Mouse (Mus musculus): ENCODE results near the gene Gm11111. TPM values are rescaled to one million over a fixed set of nuclear protein-coding genes. Genes with fewer than 3 reads are reported as not detected.
A peak's percentile ranks its signal among the peaks of the same experiment; 100 is the strongest.

Gene Gm11111
- not detected in 2 replicates for polyA plus RNA-seq (2016; fragmentation: Nextera tagmentation; extraction: Ambion mirVana)

DNA sequence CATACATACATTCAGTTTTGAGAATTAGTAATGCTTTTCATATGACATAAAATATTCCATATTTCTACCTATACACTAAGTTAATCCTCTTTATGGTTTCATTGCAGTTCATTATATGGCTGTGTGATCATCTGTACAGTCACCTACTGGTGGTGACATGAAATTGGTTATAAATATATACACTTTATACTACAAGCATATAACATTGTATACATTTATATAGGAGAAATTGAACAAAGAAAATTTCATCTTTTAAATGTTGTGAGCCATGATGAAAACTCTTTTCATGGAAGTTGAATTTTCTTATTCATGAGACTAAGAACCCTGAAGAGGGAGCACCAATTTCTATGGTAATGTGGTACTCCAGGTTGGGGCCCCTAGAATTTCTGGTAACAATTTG lies at the start of gene Gm11111:
Gm11111 (plus strand) TSS at position 301 of the 400 bp plus-strand sequence.
- no peaks in the 10 kb centered on the region for H3K36me3 ChIP-seq
- peak within 1 kb of the TSS; percentile 41; the same call in 1 of the 2 replicates for H3K27ac ChIP-seq
- H3K4me1 ChIP-seq, result peaks cover 14% of the 10 kb centered on the region
- no peak within 1 kb of the TSS for H3K4me2 ChIP-seq (replicated peaks)
- no peaks in the 10 kb centered on the region for H3K9me3 ChIP-seq
- no peak for ATAC-seq (ENCODE audit: insufficient number of reproducible peaks, insufficient read depth, low FRiP score, low TSS enrichment)
- no peak within 1 kb of the TSS for H3K9ac ChIP-seq
- H3K27me3 ChIP-seq, result no peaks in the 10 kb centered on the region
- H3K4me3 ChIP-seq, result no peak within 1 kb of the TSS

DNA sequence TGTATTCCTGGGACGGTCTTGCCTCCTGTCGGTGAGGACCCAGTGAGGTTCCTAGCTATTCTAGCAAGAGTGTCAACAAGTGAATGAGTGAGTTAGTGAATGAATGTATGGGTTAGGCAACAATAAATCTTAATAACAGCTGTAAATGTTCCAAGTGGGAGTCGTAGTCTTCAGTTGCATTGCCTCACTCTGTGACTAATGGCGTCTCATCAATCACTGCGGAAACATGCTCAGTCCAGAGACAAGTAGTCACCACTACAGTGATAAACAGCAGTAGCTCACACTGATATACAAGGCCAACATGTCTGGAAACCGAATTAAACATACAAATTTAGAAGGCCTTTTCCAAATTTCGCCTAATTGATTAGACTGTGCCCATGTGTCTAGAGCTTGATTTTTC lies 36.3 kb upstream of the Gm11111 start:
- Histone ChIP-seq H3K27me3 (no peaks in the 10 kb centered on the region), H3K9me3 (no peaks in the 10 kb centered on the region), H3K36me3 (no peaks in the 10 kb centered on the region), H3K4me3 (no peak overlapping the region), H3K4me2 (replicated peaks) (no peak overlapping the region), H3K4me1 (no peaks in the 10 kb centered on the region), H3K9ac (no peak overlapping the region), H3K27ac (no peak overlapping the region)
- no peak for ATAC-seq (ENCODE audit: insufficient number of reproducible peaks, insufficient read depth, low FRiP score, low TSS enrichment)
- WGBS, result 84% methylated on average over 7 of the region's 7 CpGs

DNA sequence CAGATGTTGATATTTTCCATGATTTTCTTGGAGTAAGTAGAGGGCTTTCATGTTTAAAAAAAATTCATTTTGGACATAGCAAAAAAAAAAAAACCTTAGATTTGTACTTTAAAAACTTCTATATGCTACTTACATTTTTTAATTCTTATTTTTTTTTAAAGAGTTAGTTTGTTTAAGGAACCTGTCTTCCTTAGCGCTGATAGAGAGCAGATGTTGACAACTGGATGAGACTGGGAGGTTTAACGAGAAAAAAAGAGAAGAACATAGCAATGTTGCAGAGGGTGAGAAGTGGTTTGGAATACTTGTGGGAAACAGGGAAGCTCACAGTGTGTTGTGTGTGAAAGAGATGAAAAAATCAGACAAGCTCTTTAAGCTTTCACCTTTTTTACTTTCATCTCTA lies 32.4 kb upstream of the Gm11111 start:
- ATAC-seq (ENCODE audit: insufficient number of reproducible peaks, insufficient read depth, low FRiP score, low TSS enrichment), result no peak
- no peaks in the 10 kb centered on the region for H3K27me3 ChIP-seq
- no peaks in the 10 kb centered on the region for H3K36me3 ChIP-seq
- H3K9me3 ChIP-seq, result no peaks in the 10 kb centered on the region
- no peak overlapping the region for H3K4me3 ChIP-seq
- 68% methylated on average over 2 of the region's 2 CpGs for WGBS
- no peak overlapping the region for H3K27ac ChIP-seq
- no peak overlapping the region for H3K9ac ChIP-seq
- H3K4me1 ChIP-seq, result no peaks in the 10 kb centered on the region
- H3K4me2 ChIP-seq (replicated peaks), result no peak overlapping the region

DNA sequence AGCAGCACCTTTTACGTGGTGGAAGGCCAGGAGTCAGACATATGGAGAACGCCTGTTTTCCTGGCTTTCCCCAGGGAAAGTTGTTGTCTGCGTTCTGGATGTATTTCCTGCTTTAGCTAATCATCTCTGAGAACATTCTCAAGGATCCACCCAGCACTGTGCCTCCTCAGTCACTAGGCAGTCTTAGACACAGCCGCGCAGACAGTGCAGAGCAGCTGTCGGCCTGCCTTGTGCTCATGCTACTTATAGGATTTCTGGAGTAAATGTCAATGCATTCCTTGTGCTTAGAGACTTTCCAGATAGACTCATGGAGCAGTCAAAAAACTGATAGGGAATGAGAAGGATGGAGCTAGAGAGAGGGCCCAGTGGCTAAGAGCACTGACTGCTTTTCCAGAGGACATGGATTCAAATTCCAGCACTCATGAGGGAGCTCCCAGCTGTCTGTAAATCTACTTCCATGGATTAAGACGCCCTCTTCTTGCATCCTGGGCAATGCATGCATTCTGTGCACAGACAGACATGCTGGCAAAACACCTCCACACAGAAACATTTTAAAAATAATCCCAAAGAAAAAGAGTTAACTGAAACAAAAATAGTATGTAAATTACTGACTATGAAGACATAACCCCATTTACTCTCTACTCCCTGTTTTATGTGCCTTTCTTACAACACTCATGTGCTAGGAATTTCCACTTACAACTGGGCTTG lies 30.1 kb upstream of the Gm11111 start:
- no peak overlapping the region for H3K9ac ChIP-seq

DNA sequence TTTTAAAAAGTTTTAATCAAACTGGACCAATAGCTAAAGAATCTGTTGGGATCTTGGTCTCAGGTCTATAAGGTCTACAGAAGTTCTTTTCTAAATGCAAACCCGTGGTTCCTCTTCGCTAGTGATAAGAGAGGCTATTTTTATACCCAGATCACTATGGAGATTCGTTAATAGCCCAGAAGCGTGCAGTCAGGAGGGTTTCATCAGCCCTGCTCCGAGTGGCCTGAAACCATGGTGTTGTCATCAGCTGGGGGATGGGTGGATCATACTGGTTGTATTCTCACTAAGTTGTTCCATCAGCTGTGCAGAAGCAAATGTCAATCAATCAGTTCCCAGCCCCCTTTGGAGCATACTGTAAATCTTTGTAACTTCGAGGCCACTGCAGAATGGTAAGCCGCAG lies 29.4 kb upstream of the Gm11111 start:
- Histone ChIP-seq H3K27ac (no peak overlapping the region), H3K4me1 (no peaks in the 10 kb centered on the region), H3K27me3 (no peaks in the 10 kb centered on the region), H3K4me3 (no peak overlapping the region), H3K9ac (no peak overlapping the region), H3K9me3 (no peaks in the 10 kb centered on the region), H3K36me3 (no peaks in the 10 kb centered on the region), H3K4me2 (replicated peaks) (no peak overlapping the region)
- no peak for ATAC-seq (ENCODE audit: insufficient number of reproducible peaks, insufficient read depth, low FRiP score, low TSS enrichment)
- 78% methylated on average over 7 of the region's 7 CpGs for WGBS

More for the DNA sequence above, 30.1 kb upstream of the Gm11111 start:
- no peak overlapping the region for H3K27ac ChIP-seq
- no peak overlapping the region for H3K4me3 ChIP-seq
- H3K27me3 ChIP-seq, result no peaks in the 10 kb centered on the region
- H3K4me2 ChIP-seq (replicated peaks), result no peak overlapping the region
- no peaks in the 10 kb centered on the region for H3K4me1 ChIP-seq
- no peak for ATAC-seq (ENCODE audit: insufficient number of reproducible peaks, insufficient read depth, low FRiP score, low TSS enrichment)
- H3K9me3 ChIP-seq, result no peaks in the 10 kb centered on the region
- 83% methylated on average over 7 of the region's 7 CpGs for WGBS
- no peaks in the 10 kb centered on the region for H3K36me3 ChIP-seq

DNA sequence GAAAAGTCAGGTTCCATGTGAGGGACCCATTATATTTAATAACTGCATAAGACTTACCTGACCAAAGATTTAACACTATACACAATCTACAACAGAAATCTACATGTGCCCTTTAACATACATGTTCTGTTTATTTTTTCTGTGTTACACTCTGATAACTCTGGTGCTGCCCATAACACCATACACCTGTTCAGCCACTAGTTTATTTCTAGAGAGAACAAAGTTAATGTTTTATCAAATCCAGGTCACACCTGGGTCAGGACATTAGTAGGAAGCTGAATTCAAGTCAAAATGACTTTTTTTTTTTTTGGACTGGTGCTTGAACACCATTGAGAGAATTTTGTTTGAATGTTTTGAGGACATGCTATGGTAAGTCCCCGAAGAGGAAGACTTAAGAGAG lies 28.7 kb upstream of the Gm11111 start:
- no peaks in the 10 kb centered on the region for H3K36me3 ChIP-seq
- no peaks in the 10 kb centered on the region for H3K27me3 ChIP-seq
- WGBS, result 77% methylated on average over 1 of the region's 1 CpGs
- H3K27ac ChIP-seq, result no peak overlapping the region
- no peak overlapping the region for H3K9ac ChIP-seq
- H3K4me3 ChIP-seq, result no peak overlapping the region
- H3K9me3 ChIP-seq, result no peaks in the 10 kb centered on the region
- ATAC-seq (ENCODE audit: insufficient number of reproducible peaks, insufficient read depth, low FRiP score, low TSS enrichment), result no peak
- H3K4me2 ChIP-seq (replicated peaks), result no peak overlapping the region
- H3K4me1 ChIP-seq, result no peaks in the 10 kb centered on the region

DNA sequence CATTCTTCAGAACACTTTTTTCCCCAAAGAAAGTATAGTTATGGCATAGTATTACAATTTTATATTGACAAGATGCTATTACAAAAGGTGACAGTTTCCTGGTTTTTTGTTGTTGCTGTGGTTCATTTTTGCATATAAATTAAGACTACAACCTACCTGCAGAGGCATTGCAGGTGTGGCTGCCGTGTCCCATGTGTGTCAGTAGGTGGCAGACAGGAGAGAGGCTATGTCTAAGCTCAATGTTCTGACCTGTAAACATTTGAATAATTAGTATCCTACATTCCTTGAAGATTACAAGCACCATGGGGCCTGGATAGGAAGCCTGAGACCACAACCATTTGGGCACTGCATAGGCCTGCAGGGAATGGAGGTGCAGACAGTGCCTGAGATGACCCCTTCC lies 11.2 kb upstream of the Gm11111 start:
- H3K9me3 ChIP-seq, result no peaks in the 10 kb centered on the region
- H3K27me3 ChIP-seq, result no peaks in the 10 kb centered on the region
- WGBS, result 83% methylated on average over 1 of the region's 1 CpGs
- H3K4me2 ChIP-seq (replicated peaks), result no peak overlapping the region
- no peak overlapping the region for H3K9ac ChIP-seq
- no peak overlapping the region for H3K27ac ChIP-seq
- no peaks in the 10 kb centered on the region for H3K4me1 ChIP-seq
- ATAC-seq (ENCODE audit: insufficient number of reproducible peaks, insufficient read depth, low FRiP score, low TSS enrichment), result no peak
- H3K4me3 ChIP-seq, result no peak overlapping the region
- H3K36me3 ChIP-seq, result no peaks in the 10 kb centered on the region

DNA sequence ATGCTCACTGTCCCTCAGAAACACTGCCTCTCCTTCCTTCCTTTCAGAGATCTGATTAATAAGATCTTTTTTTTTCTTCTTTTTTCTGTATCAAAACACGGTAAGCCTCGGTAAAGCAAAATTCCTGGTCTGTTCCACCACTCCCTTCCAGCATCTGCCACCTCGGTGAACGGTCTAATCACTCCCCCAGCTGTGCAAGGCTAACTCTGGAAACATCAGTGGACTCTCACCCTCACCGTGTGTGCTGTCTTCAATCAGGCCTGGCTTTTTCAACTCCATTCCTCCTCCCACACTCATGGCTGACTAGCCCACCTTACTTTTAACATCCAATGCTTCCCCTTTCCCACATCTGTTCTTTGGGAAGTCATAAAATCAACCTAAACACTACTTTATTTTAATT lies 2.2 kb upstream of the Gm11111 start:
- H3K4me1 ChIP-seq, result peaks cover 14% of the 10 kb centered on the region
- H3K27ac ChIP-seq, result no peak overlapping the region
- H3K27me3 ChIP-seq, result no peaks in the 10 kb centered on the region
- H3K4me2 ChIP-seq (replicated peaks), result no peak overlapping the region
- H3K9me3 ChIP-seq, result no peaks in the 10 kb centered on the region
- no peak overlapping the region for H3K9ac ChIP-seq
- 23% methylated on average over 5 of the region's 5 CpGs for whole genome bisulfite sequencing
- H3K36me3 ChIP-seq, result no peaks in the 10 kb centered on the region
- no peak overlapping the region for H3K4me3 ChIP-seq
- no peak for ATAC-seq (ENCODE audit: insufficient number of reproducible peaks, insufficient read depth, low FRiP score, low TSS enrichment)

DNA sequence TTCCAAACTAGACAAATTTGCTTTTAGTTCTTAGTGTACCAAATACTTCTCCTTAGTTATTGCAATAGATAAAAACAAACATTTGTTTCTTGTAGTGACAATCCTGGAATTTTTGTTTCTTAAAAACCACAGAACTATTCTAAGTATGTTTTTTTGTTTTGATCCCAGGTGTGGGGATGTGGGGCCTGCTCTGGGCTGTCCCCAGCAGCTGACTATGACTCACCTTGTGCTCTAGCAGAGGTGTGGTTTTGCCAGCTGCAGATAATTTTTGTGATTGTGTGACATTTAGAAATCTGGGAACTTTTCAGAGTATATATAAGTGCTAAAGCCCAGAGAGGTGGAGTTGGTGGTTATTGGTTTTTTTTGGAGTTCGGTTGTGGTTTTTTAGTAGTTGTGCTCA lies 1.6 kb upstream of the Gm11111 start:
- Histone ChIP-seq H3K9ac (no peak overlapping the region), H3K36me3 (no peaks in the 10 kb centered on the region), H3K27me3 (no peaks in the 10 kb centered on the region), H3K4me2 (replicated peaks) (no peak overlapping the region), H3K27ac (no peak overlapping the region), H3K9me3 (no peaks in the 10 kb centered on the region), H3K4me1 (peaks cover 14% of the 10 kb centered on the region), H3K4me3 (no peak overlapping the region)
- no peak for ATAC-seq (ENCODE audit: insufficient number of reproducible peaks, insufficient read depth, low FRiP score, low TSS enrichment)
- 83% methylated on average over 1 of the region's 1 CpGs for WGBS

DNA sequence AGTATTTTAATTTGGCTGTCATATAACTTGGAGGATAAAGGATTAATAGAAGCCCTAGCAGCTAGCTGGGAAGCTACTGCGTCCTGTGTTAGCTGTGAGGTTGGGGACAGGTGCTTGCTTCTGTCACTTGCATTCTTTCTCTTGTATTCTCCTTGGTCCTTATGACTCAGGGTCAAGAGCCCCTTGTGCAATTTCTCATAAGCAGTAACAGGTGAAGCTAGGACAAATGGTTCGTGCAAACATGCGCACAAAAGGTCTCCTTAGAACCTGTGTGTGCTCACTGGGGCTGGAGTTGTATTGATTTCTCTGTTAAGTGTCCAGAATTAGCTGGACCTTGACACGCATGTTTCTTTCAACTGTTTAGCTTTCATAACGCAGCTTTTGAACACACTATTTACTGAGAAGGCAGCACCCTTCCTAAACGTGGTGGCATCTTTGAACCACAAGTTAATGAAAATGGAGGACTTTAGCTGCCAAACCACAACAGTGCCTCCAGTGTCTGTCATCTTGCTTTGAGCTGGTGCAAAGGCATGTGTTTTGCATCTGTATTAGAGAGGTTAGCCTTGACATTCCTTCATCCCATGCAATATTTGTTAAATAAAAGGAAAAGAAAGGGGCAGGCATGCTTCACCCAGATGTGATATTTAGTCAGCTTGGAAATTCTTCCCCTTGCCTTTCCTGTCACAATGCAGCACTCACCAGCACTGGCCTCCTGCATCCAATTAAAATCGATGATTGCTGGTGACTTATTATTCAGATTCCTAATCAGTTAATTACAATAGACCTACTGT lies 511 bp downstream of the Gm11111 start:
- no peak for ATAC-seq (ENCODE audit: insufficient number of reproducible peaks, insufficient read depth, low FRiP score, low TSS enrichment)
- 46% methylated on average over 7 of the region's 7 CpGs for WGBS

DNA sequence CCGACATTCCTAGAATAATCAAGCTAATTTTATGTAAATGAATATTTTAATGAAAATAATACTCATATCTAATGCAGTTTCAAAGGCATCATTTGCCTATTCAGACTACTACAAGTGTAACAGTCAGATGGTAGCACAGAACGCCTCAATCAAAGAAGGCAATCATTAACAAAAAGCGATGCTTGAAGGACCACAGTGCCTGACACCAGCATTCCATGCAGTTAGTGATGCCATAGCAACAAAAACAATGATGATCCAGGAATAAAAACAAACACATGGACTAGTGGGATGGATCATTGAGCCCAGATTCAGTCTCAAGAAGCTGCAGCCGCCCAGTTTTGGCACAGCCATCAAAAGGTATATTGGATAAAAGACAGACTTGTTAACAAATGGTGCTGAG lies 8.8 kb downstream of the Gm11111 start:
- Histone ChIP-seq H3K9ac (no peak overlapping the region), H3K27me3 (no peaks in the 10 kb centered on the region), H3K9me3 (no peaks in the 10 kb centered on the region), H3K4me2 (replicated peaks) (no peak overlapping the region), H3K36me3 (no peaks in the 10 kb centered on the region), H3K4me3 (no peak overlapping the region), H3K27ac (no peak overlapping the region), H3K4me1 (no peaks in the 10 kb centered on the region)
- no peak for ATAC-seq (ENCODE audit: insufficient number of reproducible peaks, insufficient read depth, low FRiP score, low TSS enrichment)
- WGBS, result 74% methylated on average over 4 of the region's 4 CpGs

More for the DNA sequence above, 511 bp downstream of the Gm11111 start:
- no peak overlapping the region for H3K4me2 ChIP-seq (replicated peaks)
- no peaks in the 10 kb centered on the region for H3K27me3 ChIP-seq
- H3K9ac ChIP-seq, result no peak overlapping the region
- no peaks in the 10 kb centered on the region for H3K9me3 ChIP-seq
- no peak overlapping the region for H3K4me3 ChIP-seq
- H3K36me3 ChIP-seq, result no peaks in the 10 kb centered on the region
- peak overlapping the region; percentile 41; the same call in 1 of the 2 replicates for H3K27ac ChIP-seq
- H3K4me1 ChIP-seq, result peaks cover 14% of the 10 kb centered on the region

DNA sequence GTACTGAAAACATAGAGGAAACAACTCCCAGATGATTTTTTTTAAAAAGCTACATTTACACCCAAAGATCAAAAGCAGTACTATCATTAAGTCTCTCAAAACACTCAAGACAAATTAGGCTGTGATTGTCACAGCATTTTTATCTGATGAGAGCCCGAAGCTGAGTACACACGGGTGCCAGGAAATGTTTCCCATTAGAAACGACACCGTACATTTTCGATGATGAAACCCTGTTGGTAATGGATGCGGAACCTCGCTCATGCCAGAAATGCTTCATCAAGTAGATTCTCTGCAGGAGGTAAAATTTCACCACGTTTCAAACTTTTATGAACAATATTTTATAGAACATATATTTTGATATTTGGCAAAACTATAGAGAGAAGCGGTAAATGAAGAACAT lies 10.3 kb downstream of the Gm11111 start:
- WGBS, result 67% methylated on average over 9 of the region's 9 CpGs
- H3K27ac ChIP-seq, result no peak overlapping the region
- H3K36me3 ChIP-seq, result no peaks in the 10 kb centered on the region
- no peak overlapping the region for H3K9ac ChIP-seq
- H3K9me3 ChIP-seq, result no peaks in the 10 kb centered on the region
- H3K4me3 ChIP-seq, result no peak overlapping the region
- no peaks in the 10 kb centered on the region for H3K27me3 ChIP-seq
- H3K4me2 ChIP-seq (replicated peaks), result no peak overlapping the region
- ATAC-seq (ENCODE audit: insufficient number of reproducible peaks, insufficient read depth, low FRiP score, low TSS enrichment), result no peak
- 0 out of 2 replicates have a peak, but pooled peaks cover 3% of the 10 kb centered on the region for H3K4me1 ChIP-seq

Measured in embryonic facial prominence, embryonic 12.5 days (tissue).